In genomic region chr15:102990461-102991397, GRCm38 (mm10) we compare ENCODE assay signal across 9 mouse cellular contexts. TPM values are rescaled to one million over a fixed set of nuclear protein-coding genes. Genes with fewer than 3 reads are reported as not detected.
DNase-seq lines count a peak whose midpoint lies in the region; ATAC-seq and TF ChIP-seq lines count a peak whose summit lies in the region.
"Had no signal": no experiment of that assay in that cellular context is flagged by ENCODE, and none has a peak within 500 bp of the region (broad histone marks: within the 10 kb centered on the region; RNA-seq: fewer than 3 reads in every experiment).

Gene Hoxc8 (plus strand): TSS chr15:102990607.

- ATAC-seq in heart, embryonic 11.5 days (replicated peaks; ENCODE audit: insufficient number of reproducible peaks, low FRiP score, low TSS enrichment): no peak

- no peak within 1 kb of the TSS for H3K27ac ChIP-seq in heart, embryonic 11.5 days (ENCODE audit: low read depth, low read length)

- H3K4me3 ChIP-seq in heart, embryonic 11.5 days (ENCODE audit: low read depth, low read length): no peak within 1 kb of the TSS
- H3K4me3 ChIP-seq in E14TG2a.4 (replicated peaks; ENCODE audit: low read length): peak within 1 kb of the TSS; percentile 62

- no peaks in the 10 kb centered on the region for H3K36me3 ChIP-seq in heart, embryonic 11.5 days (ENCODE audit: control insufficient read depth, insufficient read depth, low read length)
- H3K36me3 ChIP-seq in E14TG2a.4 (ENCODE audit: insufficient read depth, low read length): no peaks in the 10 kb centered on the region

- H3K4me1 ChIP-seq in heart, embryonic 11.5 days (ENCODE audit: control insufficient read depth, insufficient read depth, low read length): no peaks in the 10 kb centered on the region
- peaks cover 29% of the 10 kb centered on the region for H3K4me1 ChIP-seq in E14TG2a.4 (replicated peaks; ENCODE audit: low read depth, low read length)

- WGBS in heart, embryonic 11.5 days (ENCODE audit: insufficient replicate concordance): 2% methylated on average over 65 of the region's 69 CpGs

- no peak within 1 kb of the TSS for H3K9ac ChIP-seq in heart, embryonic 11.5 days (ENCODE audit: low read depth, low read length)

- no peak for TF ChIP-seq CTCF in E14TG2a.4 (conservative IDR thresholded peaks at IDR 0.05; ENCODE audit: low read length)

- no peaks in the 10 kb centered on the region for H3K9me3 ChIP-seq in heart, embryonic 11.5 days (replicated peaks; ENCODE audit: control insufficient read depth, low read length)
- H3K9me3 ChIP-seq in E14TG2a.4 (ENCODE audit: low read length): peaks cover 11% of the 10 kb centered on the region

- intact Hi-C loops in heart, postnatal 14 days (cut with DNase I): no loop called here
- intact Hi-C loops in left cerebral cortex, postnatal 36 days (cut with DNase I): no loop called here

- H3K27me3 ChIP-seq in heart, embryonic 11.5 days (ENCODE audit: control insufficient read depth, insufficient read depth, low read length): peaks cover 97% of the 10 kb centered on the region
- H3K27me3 ChIP-seq in E14TG2a.4 (ENCODE audit: insufficient read depth, low read length): peaks cover 98% of the 10 kb centered on the region

- peak within 1 kb of the TSS; percentile 22; the same call in 1 of the 2 replicates for H3K4me2 ChIP-seq in heart, embryonic 11.5 days

- DNase-seq in heart, postnatal 14 days: no peak
- peak; percentile 62 to 70 for DNase-seq in adrenal gland, postnatal 36 days
- peak; percentile 79 for DNase-seq in kidney, postnatal 10 days
- DNase-seq in left cerebral cortex, postnatal 36 days (ENCODE audit: low spot score in 2 of 2): no peak
- DNase-seq in lung, postnatal 14 days: no peak
- DNase-seq in urinary bladder, postnatal 14 days (ENCODE audit: low spot score): no peak

RNA-seq across cellular contexts. Expression of gene Hoxc8, which starts in this region (rescaled TPM):
- 0.11 and 0.20 TPM in 2 replicates for polyA plus RNA-seq in heart, embryonic 11.5 days (2014; fragmentation: Nextera tagmentation; extraction: Ambion mirVana)
- not detected for total RNA-seq in heart, postnatal 14 days (2021)
- total RNA-seq in adrenal gland, postnatal 36 days (2021): 10 to 100 TPM; 25.4 to 29.5 TPM
- total RNA-seq in left cerebral cortex, postnatal 36 days (2021): not detected
- polyA plus RNA-seq: liver, embryonic 16.5 days had no signal

Comparison
In these comparisons a context has a peak if more than half of its experiments do, and no peak if none do; other contexts are left out.
1. RNA of gene Hoxc8 (total RNA-seq): 25.4 to 29.5 TPM in adrenal gland, postnatal 36 days; not detected in heart, postnatal 14 days and not detected in left cerebral cortex, postnatal 36 days; every median in the first group is over 10 times any median in the second.
2. DNase-seq: peak in adrenal gland, postnatal 36 days (2 of 2) and kidney, postnatal 10 days (single experiment); none in heart, postnatal 14 days (0 of 2), left cerebral cortex, postnatal 36 days (0 of 2), lung, postnatal 14 days (single experiment) and urinary bladder, postnatal 14 days (single experiment).